Mouse (Mus musculus): ENCODE measurements around the gene Smbd1.

DNA sequence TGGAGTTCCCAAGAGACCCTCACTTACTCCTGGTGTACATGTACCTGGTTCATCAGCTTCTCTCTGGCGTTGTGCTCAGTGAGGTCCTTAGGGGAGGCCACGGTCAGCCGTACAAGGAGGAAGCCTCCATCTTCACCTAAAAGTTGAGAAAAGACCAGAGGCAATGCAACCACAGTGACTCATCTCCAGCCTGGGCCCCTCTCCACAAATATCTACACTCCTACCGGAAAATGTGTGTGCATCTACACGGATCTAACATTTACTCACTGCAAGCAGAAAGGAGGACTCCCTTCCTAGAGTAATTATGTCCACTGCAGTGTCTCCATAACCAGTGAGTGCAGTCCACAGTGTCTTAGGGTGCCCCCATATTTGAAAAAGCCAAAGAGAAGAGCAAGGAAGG, 20.2 kb downstream of the Smbd1 start:
- no peak for TF ChIP-seq GATA1 (IDR thresholded peaks at IDR 0.05; ENCODE audit: low read length)
- TF ChIP-seq TAL1 (IDR thresholded peaks at IDR 0.05; ENCODE audit: low read length) = no peak
